8 mouse cellular contexts compared by ENCODE assay signal in genomic region chr3:96904851-96905541, GRCm38 (mm10). TPM values are rescaled to one million over a fixed set of nuclear protein-coding genes. Genes with fewer than 3 reads are reported as not detected.
DNase-seq lines count a peak whose midpoint lies in the region; ATAC-seq and TF ChIP-seq lines count a peak whose summit lies in the region.

Gpr89 (minus strand) TSS chr3:96905346.

- TF ChIP-seq POLR2A in bone marrow, adult 2 months (IDR thresholded peaks at IDR 0.05; ENCODE audit: borderline replicate concordance, control insufficient read depth, low read depth, low read length): peak; percentile 71
- peak; percentile 55; the same call in 1 of the 2 replicates for TF ChIP-seq POLR2A in limb, embryonic 14.5 days (IDR thresholded peaks at IDR 0.05; ENCODE audit: borderline replicate concordance, extremely low read depth, insufficient read depth, insufficient read length)

- H3K9me3 ChIP-seq in embryonic facial prominence, embryonic 15.5 days (replicated peaks): no peaks in the 10 kb centered on the region
- H3K9me3 ChIP-seq in limb, embryonic 14.5 days (ENCODE audit: control insufficient read depth, low read length): no peaks in the 10 kb centered on the region
- H3K9me3 ChIP-seq in midbrain, postnatal 0 days (ENCODE audit: low read length): no peaks in the 10 kb centered on the region

- peaks cover 10% of the 10 kb centered on the region; the same call in 1 of the 2 replicates for H3K27me3 ChIP-seq in embryonic facial prominence, embryonic 15.5 days
- no peaks in the 10 kb centered on the region for H3K27me3 ChIP-seq in limb, embryonic 14.5 days (ENCODE audit: control insufficient read depth, insufficient read depth, low read length)
- peaks cover 5% of the 10 kb centered on the region; the same call in 1 of the 2 replicates for H3K27me3 ChIP-seq in midbrain, postnatal 0 days (ENCODE audit: insufficient read depth, low read length)

- under 1% methylated on average over 40 of the region's 40 CpGs for WGBS in bone marrow, adult 2 months
- under 1% methylated on average over 40 of the region's 40 CpGs for WGBS in embryonic facial prominence, embryonic 15.5 days
- WGBS in limb, embryonic 14.5 days: under 1% methylated on average over 35 of the region's 40 CpGs
- WGBS in midbrain, postnatal 0 days: under 1% methylated on average over 40 of the region's 40 CpGs

- no peak for TF ChIP-seq CTCF in bone marrow, adult 2 months (IDR thresholded peaks at IDR 0.05; ENCODE audit: control insufficient read depth, insufficient read depth, low read length)
- TF ChIP-seq CTCF in midbrain, postnatal 0 days (IDR thresholded peaks at IDR 0.05): no peak

- peak; percentile 92 for ATAC-seq in embryonic facial prominence, embryonic 15.5 days (ENCODE audit: insufficient number of reproducible peaks, low FRiP score, low TSS enrichment, low read depth)
- ATAC-seq in limb, embryonic 14.5 days (ENCODE audit: low FRiP score, low read depth): peak; percentile 95
- ATAC-seq in midbrain, postnatal 0 days (ENCODE audit: low FRiP score): peak; percentile 96

- no peaks in the 10 kb centered on the region for H3K36me3 ChIP-seq in embryonic facial prominence, embryonic 15.5 days
- H3K36me3 ChIP-seq in limb, embryonic 14.5 days (ENCODE audit: control insufficient read depth, insufficient read depth, low read length): no peaks in the 10 kb centered on the region
- H3K36me3 ChIP-seq in midbrain, postnatal 0 days (ENCODE audit: insufficient read depth, low read length): no peaks in the 10 kb centered on the region

- H3K4me2 ChIP-seq in embryonic facial prominence, embryonic 15.5 days (replicated peaks): peak within 1 kb of the TSS; percentile 57
- peak within 1 kb of the TSS; percentile 86 for H3K4me2 ChIP-seq in limb, embryonic 14.5 days (replicated peaks; ENCODE audit: low read depth, low read length, severe bottlenecking)
- peak within 1 kb of the TSS; percentile 67 for H3K4me2 ChIP-seq in midbrain, postnatal 0 days (ENCODE audit: low read depth, low read length, poor library complexity, severe bottlenecking)

- peak; percentile 93 for DNase-seq in 416B (ENCODE audit: low read depth)
- DNase-seq in heart, adult 8-10 months (ENCODE audit: low spot score): peak; percentile 90
- peak; percentile 96 for DNase-seq in kidney, adult 9 months
- DNase-seq in limb, embryonic 14.5 days (ENCODE audit: low spot score): peak; percentile 93
- DNase-seq in midbrain, postnatal 0 days (ENCODE audit: low spot score): peak; percentile 95
- peak; percentile 89 to 96 for DNase-seq in spleen, postnatal 14 days (ENCODE audit: low spot score in 2 of 2)

- peak within 1 kb of the TSS; percentile 95 for H3K4me3 ChIP-seq in bone marrow, adult 2 months (replicated peaks; ENCODE audit: control insufficient read depth, low read depth, low read length)
- H3K4me3 ChIP-seq in embryonic facial prominence, embryonic 15.5 days (replicated peaks): peak within 1 kb of the TSS; percentile 62
- peak within 1 kb of the TSS; percentile 94 for H3K4me3 ChIP-seq in limb, embryonic 14.5 days (replicated peaks; ENCODE audit: low read length)
- H3K4me3 ChIP-seq in midbrain, postnatal 0 days (ENCODE audit: low read depth, low read length): peak within 1 kb of the TSS; percentile 76

- H3K4me1 ChIP-seq in bone marrow, adult 2 months (ENCODE audit: control insufficient read depth, insufficient read depth, low read length): no peaks in the 10 kb centered on the region; the same call in 1 of the 2 replicates
- peaks cover 6% of the 10 kb centered on the region for H3K4me1 ChIP-seq in embryonic facial prominence, embryonic 15.5 days
- H3K4me1 ChIP-seq in limb, embryonic 14.5 days (ENCODE audit: control insufficient read depth, insufficient read depth, low read length): peaks cover 4% of the 10 kb centered on the region
- H3K4me1 ChIP-seq in midbrain, postnatal 0 days (ENCODE audit: insufficient read depth, low read length): no peaks in the 10 kb centered on the region

- H3K9ac ChIP-seq in embryonic facial prominence, embryonic 15.5 days: peak within 1 kb of the TSS; percentile 56
- peak within 1 kb of the TSS; percentile 86 for H3K9ac ChIP-seq in limb, embryonic 14.5 days (ENCODE audit: low read depth, low read length, severe bottlenecking)
- peak within 1 kb of the TSS; percentile 93 for H3K9ac ChIP-seq in midbrain, postnatal 0 days (replicated peaks; ENCODE audit: low read length, poor library complexity, severe bottlenecking)

- H3K27ac ChIP-seq in bone marrow, adult 2 months (ENCODE audit: control insufficient read depth, insufficient read depth, low read depth, low read length, poor library complexity): peak within 1 kb of the TSS; percentile 1; the same call in 1 of the 2 replicates
- H3K27ac ChIP-seq in embryonic facial prominence, embryonic 15.5 days (replicated peaks): no peak within 1 kb of the TSS
- no peak within 1 kb of the TSS for H3K27ac ChIP-seq in limb, embryonic 14.5 days (replicated peaks; ENCODE audit: low read depth, low read length)
- H3K27ac ChIP-seq in midbrain, postnatal 0 days (ENCODE audit: low read depth, low read length): peak within 1 kb of the TSS; percentile 72

RNA-seq across cellular contexts. Expression of gene Gpr89, which starts in this region (rescaled TPM):
- polyA plus RNA-seq in bone marrow, adult 2 months (2011; ENCODE audit: insufficient read depth, insufficient read length, low replicate concordance, missing spikeins): 5.1 and 8.8 TPM in 2 replicates
- 37.8 and 41.5 TPM in 2 replicates for polyA plus RNA-seq in embryonic facial prominence, embryonic 15.5 days (2015; fragmentation: Nextera tagmentation; extraction: Ambion mirVana)
- 10 to 100 TPM; 21.3 to 24.7 (median 23.3) TPM for total RNA-seq in heart, adult 8-10 months (2022)
- polyA plus RNA-seq in limb, embryonic 14.5 days (2012; rRNA removed): 15.8 and 16.6 TPM in 2 replicates
- 40.2 and 43.5 TPM in 2 replicates for polyA plus RNA-seq in limb, embryonic 14.5 days (2014; fragmentation: Nextera tagmentation; extraction: Ambion mirVana)
- 23.2 and 28.9 TPM in 2 replicates for total RNA-seq in midbrain, postnatal 0 days (2014; rRNA removed)
- 34.1 and 35.9 TPM in 2 replicates for polyA plus RNA-seq in midbrain, postnatal 0 days (2015; fragmentation: Nextera tagmentation; extraction: Ambion mirVana)

Comparison
In these comparisons a context has a peak if more than half of its experiments do, and no peak if none do; other contexts are left out.
1. H3K27ac ChIP-seq: peak in bone marrow, adult 2 months (single experiment) and midbrain, postnatal 0 days (single experiment); none in embryonic facial prominence, embryonic 15.5 days (single experiment) and limb, embryonic 14.5 days (single experiment).
2. Peak in every context shown above with its lines, with median percentiles within 50 percentile points of each other: DNase-seq, H3K4me3 ChIP-seq, ATAC-seq, H3K4me2 ChIP-seq and H3K9ac ChIP-seq.